Mouse (Mus musculus) liver, embryonic 18 days (tissue): ENCODE data around the gene Gm11559. TPM values are rescaled to one million over a fixed set of nuclear protein-coding genes. Genes with fewer than 3 reads are reported as not detected.

ENCODE experiments used
- polyA plus RNA-seq: library from polyadenylated mRNA; depleted of rRNA; stranded (reverse); fragments of >200 nt; gene quantifications from 2 replicates; pipeline ENCODE4 v1.2.3, GENCODE M21; 2012; rRNA removed

Gene Gm11559
- not detected in 2 replicates for polyA plus RNA-seq

GRCm38 (mm10) chr11:99864176-99864575 lies at the start of gene Gm11559:
Gene Gm11559, plus strand, starts transcription at chr11:99864476.

GRCm38 (mm10) chr11:99815566-99815965 lies 48.7 kb upstream of the Gm11559 start, which contains the start of gene Gm11564:
Gene Gm11564, minus strand, starts transcription at chr11:99815666.

GRCm38 (mm10) chr11:99837966-99838365 lies 26.3 kb upstream of the Gm11559 start, which contains the start of gene 2300003K06Rik:
Gene 2300003K06Rik, minus strand, starts transcription at chr11:99838066.

GRCm38 (mm10) chr11:99851508-99851907 lies 12.8 kb upstream of the Gm11559 start, which contains the start of gene Krtap4-16:
Gene Krtap4-16, minus strand, starts transcription at chr11:99851608.

GRCm38 (mm10) chr11:99857617-99858016 lies 6.7 kb upstream of the Gm11559 start, which contains the start of gene Gm11568:
Gene Gm11568, plus strand, starts transcription at chr11:99857917.

GRCm38 (mm10) chr11:99873089-99873488 lies 8.8 kb downstream of the Gm11559 start, which contains the start of gene Krtap9-1:
Gene Krtap9-1, plus strand, starts transcription at chr11:99873389.

GRCm38 (mm10) chr11:99878887-99879286 lies 14.6 kb downstream of the Gm11559 start, which contains the start of gene Gm11567:
Gene Gm11567, plus strand, starts transcription at chr11:99879187.

GRCm38 (mm10) chr11:99907620-99908019 lies 43.3 kb downstream of the Gm11559 start, which contains the start of gene Krtap31-1:
Gene Krtap31-1, plus strand, starts transcription at chr11:99907920.

GRCm38 (mm10) chr11:99914451-99914850 lies 50.2 kb downstream of the Gm11559 start, which contains the start of gene Gm11565:
Gene Gm11565, plus strand, starts transcription at chr11:99914751.

Other genes starting within 250 kb of the Gm11559 start
- gene Krtap2-4, start 249.6 kb upstream of the Gm11559 start, polyA plus RNA-seq: not detected in 2 replicates
- gene Gm11562, start 244.0 kb upstream of the Gm11559 start, polyA plus RNA-seq: not detected in 2 replicates
- not detected in 2 replicates for gene Krtap4-1, start 236.2 kb upstream of the Gm11559 start, polyA plus RNA-seq
- not detected in 2 replicates for gene Krtap4-2, start 229.4 kb upstream of the Gm11559 start, polyA plus RNA-seq
- not detected in 2 replicates for gene Krtap4-7, start 220.4 kb upstream of the Gm11559 start, polyA plus RNA-seq
- gene Gm11555, start 214.2 kb upstream of the Gm11559 start, polyA plus RNA-seq: not detected in 2 replicates
- gene Gm11563, start 205.5 kb upstream of the Gm11559 start, polyA plus RNA-seq: not detected in 2 replicates
- not detected in 2 replicates for gene Krtap4-6, start 198.5 kb upstream of the Gm11559 start, polyA plus RNA-seq
- not detected in 2 replicates for gene Gm14190, start 173.7 kb upstream of the Gm11559 start, polyA plus RNA-seq
- gene Gm14180, start 130.2 kb upstream of the Gm11559 start, polyA plus RNA-seq: not detected in 2 replicates
- not detected in 2 replicates for gene Gm11595, start 91.6 kb upstream of the Gm11559 start, polyA plus RNA-seq
- not detected in 2 replicates for gene Krtap4-8, start 83.8 kb upstream of the Gm11559 start, polyA plus RNA-seq
- not detected in 2 replicates for gene Krtap4-9, start 79.3 kb upstream of the Gm11559 start, polyA plus RNA-seq
- gene Gm11596, start 71.0 kb upstream of the Gm11559 start, polyA plus RNA-seq: not detected in 2 replicates
- gene Gm11569, start 65.5 kb upstream of the Gm11559 start, polyA plus RNA-seq: not detected in 2 replicates
- gene Gm11554, start 60.0 kb upstream of the Gm11559 start, polyA plus RNA-seq: not detected in 2 replicates
- gene Krtap4-13, start 54.6 kb upstream of the Gm11559 start, polyA plus RNA-seq: not detected in 2 replicates
- gene Gm11564, start 48.8 kb upstream of the Gm11559 start, polyA plus RNA-seq: not detected in 2 replicates
- gene 2300003K06Rik, start 26.4 kb upstream of the Gm11559 start, polyA plus RNA-seq: not detected in 2 replicates
- gene Krtap4-16, start 12.9 kb upstream of the Gm11559 start, polyA plus RNA-seq: not detected in 2 replicates
- gene Gm11568, start 6.6 kb upstream of the Gm11559 start, polyA plus RNA-seq: not detected in 2 replicates
- not detected in 2 replicates for gene Krtap9-1, start 8.9 kb downstream of the Gm11559 start, polyA plus RNA-seq
- not detected in 2 replicates for gene Gm11567, start 14.7 kb downstream of the Gm11559 start, polyA plus RNA-seq
- gene Krtap31-1, start 43.4 kb downstream of the Gm11559 start, polyA plus RNA-seq: not detected in 2 replicates
- gene Gm11565, start 50.3 kb downstream of the Gm11559 start, polyA plus RNA-seq: not detected in 2 replicates
- gene Krtap31-2, start 71.8 kb downstream of the Gm11559 start, polyA plus RNA-seq: not detected in 2 replicates
- gene Krtap9-5, start 84.0 kb downstream of the Gm11559 start, polyA plus RNA-seq: not detected in 2 replicates
- gene Krtap29-1, start 114.6 kb downstream of the Gm11559 start, polyA plus RNA-seq: not detected in 2 replicates
- not detected in 2 replicates for gene Krtap16-1, start 122.1 kb downstream of the Gm11559 start, polyA plus RNA-seq
- not detected in 2 replicates for gene Krtap17-1, start 129.5 kb downstream of the Gm11559 start, polyA plus RNA-seq
- gene Krt33a, start 151.7 kb downstream of the Gm11559 start, polyA plus RNA-seq: not detected in 2 replicates
- not detected in 2 replicates for gene Krt33b, start 165.4 kb downstream of the Gm11559 start, polyA plus RNA-seq
- gene Krt34, start 177.1 kb downstream of the Gm11559 start, polyA plus RNA-seq: not detected in 2 replicates
- gene Krt31, start 186.1 kb downstream of the Gm11559 start, polyA plus RNA-seq: not detected in 2 replicates
- gene Krt32, start 223.8 kb downstream of the Gm11559 start, polyA plus RNA-seq: not detected in 2 replicates
- gene Krt35, start 231.8 kb downstream of the Gm11559 start, polyA plus RNA-seq: not detected in 2 replicates
- gene Krt36, start 241.2 kb downstream of the Gm11559 start, polyA plus RNA-seq: not detected in 2 replicates